Mouse (Mus musculus): ENCODE data around the gene Gm10382. TPM values are rescaled to one million over a fixed set of nuclear protein-coding genes. Genes with fewer than 3 reads are reported as not detected.
A peak's percentile ranks its signal among the peaks of the same experiment; 100 is the strongest.

The Gm10382 gene
- 0.18 and 0.34 TPM in 2 replicates for polyA plus RNA-seq (2014; fragmentation: Nextera tagmentation; extraction: Ambion mirVana)

DNA sequence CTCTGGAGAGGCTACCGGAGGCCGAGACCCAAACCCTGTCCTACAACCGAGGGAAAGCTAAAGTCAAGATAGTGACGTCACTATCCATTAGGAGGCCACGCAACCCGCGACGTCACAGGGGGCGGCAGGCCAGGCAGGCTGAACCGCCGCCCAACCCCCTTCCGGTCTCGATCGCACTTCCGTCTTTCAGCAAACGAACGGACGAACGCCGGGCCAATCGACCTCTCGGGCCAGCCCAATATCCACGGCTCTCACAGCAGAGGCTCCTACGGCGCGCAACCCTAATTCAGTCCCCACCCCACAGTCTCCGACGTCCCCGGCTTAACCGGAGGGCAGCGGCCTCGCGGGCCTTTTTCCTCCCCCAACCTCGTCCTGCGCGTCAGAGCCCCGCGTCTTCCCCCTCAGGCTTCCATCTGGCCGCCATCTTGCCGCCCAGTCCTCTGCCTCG is at the start of gene Gm10382:
Gene Gm10382 (plus strand): TSS at position 192 of the 448 bp plus-strand sequence.
- peaks cover 26% of the 10 kb centered on the region for H3K4me1 ChIP-seq (replicated peaks; ENCODE audit: control insufficient read depth, insufficient read depth, low read length)
- peaks cover 12% of the 10 kb centered on the region for H3K36me3 ChIP-seq (ENCODE audit: control insufficient read depth, insufficient read depth, low read length)
- DNase-seq (ENCODE audit: low spot score), result peak; percentile 86
- peak; percentile 39 for ATAC-seq (replicated peaks; ENCODE audit: low FRiP score)
- peak within 1 kb of the TSS; percentile 76 for H3K4me2 ChIP-seq
- H3K9ac ChIP-seq (ENCODE audit: low read depth, low read length), result peak within 1 kb of the TSS; percentile 97
- peak within 1 kb of the TSS; percentile 95 for H3K4me3 ChIP-seq (ENCODE audit: low read depth, low read length)
- H3K27me3 ChIP-seq (replicated peaks; ENCODE audit: control insufficient read depth, insufficient read depth, low read length), result no peaks in the 10 kb centered on the region
- H3K27ac ChIP-seq (ENCODE audit: low read depth, low read length), result peak within 1 kb of the TSS; percentile 94
- WGBS, result 1% methylated on average over 41 of the region's 41 CpGs
- no peaks in the 10 kb centered on the region for H3K9me3 ChIP-seq (ENCODE audit: control insufficient read depth, low read length)

DNA sequence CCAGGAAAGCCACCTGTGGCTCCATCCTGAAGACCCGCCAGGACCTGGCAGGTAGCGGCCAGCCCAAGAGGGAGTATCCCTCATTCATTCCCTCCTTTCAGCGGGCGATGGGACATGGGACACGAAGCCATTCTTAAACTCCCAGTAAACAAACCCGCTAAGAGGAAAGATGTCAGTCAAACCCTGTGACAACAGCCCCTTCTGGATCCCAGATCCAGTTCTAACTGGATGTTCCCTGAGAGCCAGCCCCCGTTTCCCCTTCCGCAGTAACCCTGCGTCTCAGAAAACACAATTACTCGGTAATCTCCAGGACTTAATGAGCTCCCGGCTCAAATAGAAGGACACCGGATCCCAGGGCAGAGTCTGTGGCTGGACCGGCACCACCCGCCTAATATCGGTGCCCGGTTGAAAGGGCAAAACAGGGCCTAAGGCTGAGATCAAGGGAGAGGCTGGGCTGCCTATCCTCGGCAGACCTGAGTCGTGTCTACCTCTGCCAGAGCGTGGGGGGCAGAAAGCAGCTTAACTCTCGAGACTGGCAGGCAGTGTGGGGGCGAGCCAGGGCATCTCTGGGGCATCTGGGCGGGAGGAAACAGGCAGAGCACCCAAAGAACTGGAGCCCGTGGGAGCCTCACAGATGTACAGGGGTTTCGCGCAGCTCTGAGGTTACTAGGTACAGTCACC is 49.1 kb upstream of the Gm10382 start:
- peak; percentile 11; the same call in 1 of the 2 replicates for ATAC-seq (replicated peaks; ENCODE audit: low FRiP score)
- Histone ChIP-seq H3K4me2 (peak overlapping the region; percentile 86), H3K36me3 (ENCODE audit: control insufficient read depth, insufficient read depth, low read length) (no peaks in the 10 kb centered on the region), H3K9ac (ENCODE audit: low read depth, low read length) (peak overlapping the region; percentile 82), H3K4me1 (replicated peaks; ENCODE audit: control insufficient read depth, insufficient read depth, low read length) (peaks cover 43% of the 10 kb centered on the region), H3K4me3 (ENCODE audit: low read depth, low read length) (peak overlapping the region; percentile 85), H3K9me3 (ENCODE audit: control insufficient read depth, low read length) (no peaks in the 10 kb centered on the region), H3K27ac (ENCODE audit: low read depth, low read length) (peak overlapping the region; percentile 88), H3K27me3 (replicated peaks; ENCODE audit: control insufficient read depth, insufficient read depth, low read length) (no peaks in the 10 kb centered on the region)
- peak; percentile 47 for DNase-seq (ENCODE audit: low spot score)
- 2% methylated on average over 25 of the region's 25 CpGs for WGBS

DNA sequence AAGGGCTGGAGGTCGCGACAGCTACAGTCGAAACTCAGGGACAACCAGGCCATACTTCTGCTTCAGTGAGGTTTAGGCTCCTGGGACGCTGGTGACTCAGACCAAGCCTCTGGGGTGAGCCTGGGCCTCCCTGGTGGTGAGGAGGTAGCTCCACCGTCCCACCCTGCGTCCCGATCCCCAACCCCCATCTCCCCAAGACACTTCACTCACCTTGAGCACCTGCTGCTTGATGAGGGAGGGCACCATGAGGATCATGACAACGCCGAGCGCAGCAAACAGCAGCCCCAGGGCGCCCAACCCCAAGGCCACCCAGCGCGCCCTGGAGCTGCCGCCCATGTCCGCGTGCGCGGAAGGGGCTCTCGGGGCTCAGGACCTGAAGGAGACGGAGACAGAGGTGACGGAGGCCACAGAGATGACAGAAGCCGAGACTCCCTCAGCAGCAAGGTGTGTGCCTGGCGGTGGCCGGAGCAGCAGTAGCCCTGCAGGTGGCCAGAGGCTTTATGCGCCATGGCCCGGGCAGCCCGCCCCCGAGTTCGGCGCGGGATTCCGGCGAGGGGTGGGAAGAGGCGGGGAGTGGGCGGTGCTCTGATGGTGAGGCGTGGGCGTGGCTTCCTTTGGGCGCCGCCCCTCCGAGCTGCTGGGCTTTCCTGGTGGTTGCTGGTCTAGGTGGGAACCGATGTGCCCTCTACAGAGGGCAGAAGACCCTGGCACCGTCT is 48.4 kb upstream of the Gm10382 start, which contains the start of gene Scarb1:
Gene Scarb1 (minus strand): TSS at position 548 of the 716 bp plus-strand sequence.
- H3K36me3 ChIP-seq (ENCODE audit: control insufficient read depth, insufficient read depth, low read length), result no peaks in the 10 kb centered on the region
- H3K4me2 ChIP-seq, result peak within 1 kb of the TSS; percentile 86
- peak within 1 kb of the TSS; percentile 88 for H3K27ac ChIP-seq (ENCODE audit: low read depth, low read length)
- ATAC-seq (replicated peaks; ENCODE audit: low FRiP score) (peak; percentile 88), DNase-seq (ENCODE audit: low spot score) (peak; percentile 94)
- no peaks in the 10 kb centered on the region for H3K27me3 ChIP-seq (replicated peaks; ENCODE audit: control insufficient read depth, insufficient read depth, low read length)
- H3K9me3 ChIP-seq (ENCODE audit: control insufficient read depth, low read length), result no peaks in the 10 kb centered on the region
- H3K9ac ChIP-seq (ENCODE audit: low read depth, low read length), result peak within 1 kb of the TSS; percentile 82
- H3K4me3 ChIP-seq (ENCODE audit: low read depth, low read length), result peak within 1 kb of the TSS; percentile 85
- peaks cover 43% of the 10 kb centered on the region for H3K4me1 ChIP-seq (replicated peaks; ENCODE audit: control insufficient read depth, insufficient read depth, low read length)
- WGBS, result under 1% methylated on average over 41 of the region's 42 CpGs

DNA sequence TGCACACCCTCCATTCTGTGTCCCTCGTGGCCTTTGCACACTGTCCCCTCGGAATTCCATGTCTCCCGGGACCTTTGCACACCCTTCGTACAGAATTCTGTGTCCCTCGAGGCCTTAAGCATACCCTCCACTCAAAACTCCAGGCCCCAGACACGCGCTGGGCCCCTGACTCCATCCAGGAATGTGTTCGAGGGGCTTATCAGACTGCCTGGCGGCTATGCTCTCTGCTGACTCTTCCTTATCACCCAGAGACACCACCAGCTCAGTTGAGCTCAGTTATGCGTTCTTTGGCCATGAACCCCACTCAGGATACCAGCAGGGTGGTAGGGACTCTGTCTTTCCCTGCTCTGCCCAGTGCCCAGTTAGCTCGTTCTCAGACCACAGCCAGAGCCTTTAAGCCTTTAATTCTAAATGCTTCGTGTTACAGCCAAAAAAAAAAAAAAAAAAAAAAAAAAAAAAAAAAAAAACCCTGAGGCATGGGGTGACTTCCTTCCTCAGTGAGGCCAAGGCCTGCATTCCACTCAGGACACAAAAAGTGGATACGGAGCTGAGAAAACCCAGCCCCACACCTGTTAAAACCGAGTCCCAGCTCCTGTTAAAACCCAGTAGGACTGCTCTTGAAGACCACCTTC is 47.5 kb upstream of the Gm10382 start:
- peak overlapping the region; percentile 88 for H3K27ac ChIP-seq (ENCODE audit: low read depth, low read length)
- ATAC-seq (replicated peaks; ENCODE audit: low FRiP score) (peak; percentile 81), DNase-seq (ENCODE audit: low spot score) (peak; percentile 64)
- no peaks in the 10 kb centered on the region for H3K27me3 ChIP-seq (replicated peaks; ENCODE audit: control insufficient read depth, insufficient read depth, low read length)
- H3K4me1 ChIP-seq (replicated peaks; ENCODE audit: control insufficient read depth, insufficient read depth, low read length), result peaks cover 41% of the 10 kb centered on the region
- H3K36me3 ChIP-seq (ENCODE audit: control insufficient read depth, insufficient read depth, low read length), result no peaks in the 10 kb centered on the region
- H3K9me3 ChIP-seq (ENCODE audit: control insufficient read depth, low read length), result no peaks in the 10 kb centered on the region
- H3K4me2 ChIP-seq, result peak overlapping the region; percentile 86
- peak overlapping the region; percentile 82 for H3K9ac ChIP-seq (ENCODE audit: low read depth, low read length)
- 17% methylated on average over 14 of the region's 14 CpGs for WGBS
- peak overlapping the region; percentile 85 for H3K4me3 ChIP-seq (ENCODE audit: low read depth, low read length)

DNA sequence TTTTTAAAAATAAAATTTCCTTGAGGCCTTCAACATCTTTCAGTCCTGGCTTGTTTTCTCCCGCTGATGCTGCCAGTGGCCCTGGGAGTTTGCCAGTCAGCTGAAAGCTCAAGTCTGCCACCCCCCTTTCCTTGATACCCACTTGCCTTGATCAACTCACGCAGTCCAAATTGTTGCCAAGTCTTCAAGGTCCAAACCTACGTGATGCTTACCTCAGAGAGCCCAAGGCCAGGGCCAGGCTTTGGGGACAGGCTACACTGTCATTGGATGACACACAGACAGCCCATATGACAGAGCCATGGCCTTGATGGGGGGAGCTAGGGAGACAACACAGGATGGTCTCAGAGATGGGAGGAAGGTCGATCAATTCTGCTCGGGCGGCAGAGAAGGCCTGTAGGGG is 44.8 kb upstream of the Gm10382 start:
- H3K4me2 ChIP-seq, result no peak overlapping the region
- H3K4me1 ChIP-seq (replicated peaks; ENCODE audit: control insufficient read depth, insufficient read depth, low read length), result peaks cover 24% of the 10 kb centered on the region
- H3K27me3 ChIP-seq (replicated peaks; ENCODE audit: control insufficient read depth, insufficient read depth, low read length), result no peaks in the 10 kb centered on the region
- H3K9me3 ChIP-seq (ENCODE audit: control insufficient read depth, low read length), result no peaks in the 10 kb centered on the region
- no peak overlapping the region for H3K4me3 ChIP-seq (ENCODE audit: low read depth, low read length)
- DNase-seq (ENCODE audit: low spot score) (no peak), ATAC-seq (replicated peaks; ENCODE audit: low FRiP score) (no peak)
- no peak overlapping the region for H3K27ac ChIP-seq (ENCODE audit: low read depth, low read length)
- H3K9ac ChIP-seq (ENCODE audit: low read depth, low read length), result no peak overlapping the region
- H3K36me3 ChIP-seq (ENCODE audit: control insufficient read depth, insufficient read depth, low read length), result no peaks in the 10 kb centered on the region
- WGBS, result 87% methylated on average over 6 of the region's 6 CpGs

DNA sequence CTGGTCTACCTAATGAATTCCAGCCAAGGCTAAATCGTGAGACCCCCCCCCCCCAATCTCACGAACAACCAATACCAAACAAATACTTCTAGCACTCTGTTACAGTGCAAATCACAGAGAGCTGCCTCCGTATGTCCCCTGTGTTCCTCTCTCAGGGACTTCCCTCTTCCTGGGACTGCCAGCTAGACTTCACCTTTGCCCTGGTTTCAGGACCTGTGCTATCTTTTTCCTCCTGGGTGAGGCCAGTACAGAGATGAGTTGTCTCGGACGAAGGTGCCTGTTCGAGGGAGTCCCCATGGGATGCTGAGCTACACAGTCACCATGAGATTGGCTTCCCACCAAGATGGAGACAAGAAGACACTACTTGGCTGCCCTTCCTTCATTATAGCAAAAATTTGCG is 41.1 kb upstream of the Gm10382 start:
- no peaks in the 10 kb centered on the region for H3K9me3 ChIP-seq (ENCODE audit: control insufficient read depth, low read length)
- H3K4me1 ChIP-seq (replicated peaks; ENCODE audit: control insufficient read depth, insufficient read depth, low read length), result peaks cover 5% of the 10 kb centered on the region; the same call in 1 of the 2 replicates
- WGBS, result 47% methylated on average over 7 of the region's 7 CpGs
- no peak overlapping the region for H3K27ac ChIP-seq (ENCODE audit: low read depth, low read length)
- H3K4me2 ChIP-seq, result no peak overlapping the region
- no peak for DNase-seq (ENCODE audit: low spot score)
- no peaks in the 10 kb centered on the region for H3K36me3 ChIP-seq (ENCODE audit: control insufficient read depth, insufficient read depth, low read length)
- H3K27me3 ChIP-seq (replicated peaks; ENCODE audit: control insufficient read depth, insufficient read depth, low read length), result no peaks in the 10 kb centered on the region
- no peak overlapping the region for H3K4me3 ChIP-seq (ENCODE audit: low read depth, low read length)
- ATAC-seq (replicated peaks; ENCODE audit: low FRiP score), result no peak
- H3K9ac ChIP-seq (ENCODE audit: low read depth, low read length), result no peak overlapping the region

DNA sequence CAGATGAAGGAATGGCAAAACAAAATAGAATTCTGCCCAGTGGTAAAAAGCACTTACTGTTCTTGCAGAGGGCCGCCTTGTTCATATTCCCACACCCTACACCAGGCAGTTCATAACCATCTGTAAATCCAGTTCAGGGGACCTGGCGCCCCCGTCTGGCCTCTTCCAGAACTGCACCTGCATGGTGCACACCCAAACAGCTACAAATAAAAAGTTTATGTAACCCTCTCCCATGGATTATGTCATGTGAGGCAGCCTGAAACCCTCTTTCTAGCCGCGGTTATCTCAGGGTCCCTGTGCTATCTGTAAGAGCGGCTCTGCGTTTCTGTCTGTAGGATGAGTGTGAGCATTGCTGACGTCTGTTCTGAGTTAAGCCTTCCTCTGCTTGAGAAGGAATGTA is 40.6 kb upstream of the Gm10382 start:
- no peaks in the 10 kb centered on the region for H3K9me3 ChIP-seq (ENCODE audit: control insufficient read depth, low read length)

DNA sequence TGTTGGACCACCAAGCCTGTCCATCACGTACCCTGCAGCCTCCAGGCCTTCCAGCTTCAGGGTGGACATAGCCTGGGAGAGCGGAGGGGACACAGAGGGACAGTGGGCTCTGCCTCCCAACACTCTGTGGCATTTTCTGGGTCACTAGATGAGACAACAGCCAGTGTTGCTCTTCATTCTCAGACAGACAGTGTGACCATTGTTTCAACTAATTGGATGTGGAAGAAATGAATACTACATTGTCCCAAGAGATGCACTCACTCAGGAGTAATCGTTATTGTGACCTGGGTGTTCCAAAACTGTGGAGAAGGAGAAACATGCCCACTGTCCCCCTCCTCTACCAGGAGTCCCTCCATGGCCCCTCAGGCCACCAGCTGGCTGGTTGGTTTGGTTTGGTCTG is 39.7 kb upstream of the Gm10382 start:
- 81% methylated on average over 3 of the region's 3 CpGs for WGBS

More for the DNA sequence above, 40.6 kb upstream of the Gm10382 start:
- ATAC-seq (replicated peaks; ENCODE audit: low FRiP score), result peak; percentile 68
- H3K27ac ChIP-seq (ENCODE audit: low read depth, low read length), result no peak overlapping the region
- H3K4me3 ChIP-seq (ENCODE audit: low read depth, low read length), result no peak overlapping the region
- H3K36me3 ChIP-seq (ENCODE audit: control insufficient read depth, insufficient read depth, low read length), result no peaks in the 10 kb centered on the region
- peaks cover 5% of the 10 kb centered on the region; the same call in 1 of the 2 replicates for H3K4me1 ChIP-seq (replicated peaks; ENCODE audit: control insufficient read depth, insufficient read depth, low read length)
- H3K27me3 ChIP-seq (replicated peaks; ENCODE audit: control insufficient read depth, insufficient read depth, low read length), result no peaks in the 10 kb centered on the region
- no peak overlapping the region for H3K4me2 ChIP-seq
- DNase-seq (ENCODE audit: low spot score), result peak; percentile 73
- WGBS, result 18% methylated on average over 8 of the region's 8 CpGs
- H3K9ac ChIP-seq (ENCODE audit: low read depth, low read length), result no peak overlapping the region

More for the DNA sequence above, 39.7 kb upstream of the Gm10382 start:
- no peak for DNase-seq (ENCODE audit: low spot score)
- H3K27ac ChIP-seq (ENCODE audit: low read depth, low read length), result no peak overlapping the region
- no peak overlapping the region for H3K4me3 ChIP-seq (ENCODE audit: low read depth, low read length)
- H3K27me3 ChIP-seq (replicated peaks; ENCODE audit: control insufficient read depth, insufficient read depth, low read length), result no peaks in the 10 kb centered on the region
- H3K9ac ChIP-seq (ENCODE audit: low read depth, low read length), result no peak overlapping the region
- peaks cover 5% of the 10 kb centered on the region; the same call in 1 of the 2 replicates for H3K4me1 ChIP-seq (replicated peaks; ENCODE audit: control insufficient read depth, insufficient read depth, low read length)
- H3K36me3 ChIP-seq (ENCODE audit: control insufficient read depth, insufficient read depth, low read length), result no peaks in the 10 kb centered on the region
- no peak for ATAC-seq (replicated peaks; ENCODE audit: low FRiP score)
- no peaks in the 10 kb centered on the region for H3K9me3 ChIP-seq (ENCODE audit: control insufficient read depth, low read length)
- no peak overlapping the region for H3K4me2 ChIP-seq

All from liver, embryonic 11.5 days (tissue).